Mouse (Mus musculus): Measurements from ENCODE around the gene Iqcf3.
A peak's percentile ranks its signal among the peaks of the same experiment; 100 is the strongest.

Iqcf3 gene

GRCm38 (mm10) chr9:106472321-106472720 lies 89.1 kb downstream of the Iqcf3 start:
- DNase-seq (ENCODE audit: low read depth, low spot score): no peak

- peak; percentile 95 for DNase-seq (ENCODE audit: low read depth, low spot score)
These were observed 89.5 kb downstream of the Iqcf3 start for GRCm38 (mm10) chr9:106471892-106472291.

GRCm38 (mm10) chr9:106470991-106471750 lies 90.3 kb downstream of the Iqcf3 start:
- no peak for DNase-seq (ENCODE audit: low read depth, low spot score)

- no peak for DNase-seq (ENCODE audit: low read depth, low spot score)
These were observed 91.7 kb downstream of the Iqcf3 start for GRCm38 (mm10) chr9:106469776-106470175.

GRCm38 (mm10) chr9:106469317-106469716 lies 92.1 kb downstream of the Iqcf3 start:
- no peak for DNase-seq (ENCODE audit: low read depth, low spot score)

GRCm38 (mm10) chr9:106467746-106468145 lies 93.7 kb downstream of the Iqcf3 start:
- DNase-seq (ENCODE audit: low read depth, low spot score): no peak

- no peak for DNase-seq (ENCODE audit: low read depth, low spot score)
These were observed 94.7 kb downstream of the Iqcf3 start for GRCm38 (mm10) chr9:106466721-106467120.

GRCm38 (mm10) chr9:106465571-106466200 lies 95.7 kb downstream of the Iqcf3 start, which contains the start of gene Gpr62:
Gene Gpr62, minus strand, starts transcription at chr9:106465938.
- peak; percentile 59 for DNase-seq (ENCODE audit: low read depth, low spot score)

GRCm38 (mm10) chr9:106464751-106465541 lies 96.5 kb downstream of the Iqcf3 start:
- DNase-seq (ENCODE audit: low read depth, low spot score): peak; percentile 66

GRCm38 (mm10) chr9:106463122-106464063 lies 98.0 kb downstream of the Iqcf3 start:
- no peak for DNase-seq (ENCODE audit: low read depth, low spot score)

- no peak for DNase-seq (ENCODE audit: low read depth, low spot score)
These were observed 99.0 kb downstream of the Iqcf3 start for GRCm38 (mm10) chr9:106462430-106462800.

- DNase-seq (ENCODE audit: low read depth, low spot score): no peak
These were observed 99.6 kb downstream of the Iqcf3 start for GRCm38 (mm10) chr9:106461641-106462429.

- no peak for DNase-seq (ENCODE audit: low read depth, low spot score)
These were observed 100.4 kb downstream of the Iqcf3 start for GRCm38 (mm10) chr9:106461026-106461415.

GRCm38 (mm10) chr9:106460401-106461025 lies 100.9 kb downstream of the Iqcf3 start:
- DNase-seq (ENCODE audit: low read depth, low spot score): no peak

- DNase-seq (ENCODE audit: low read depth, low spot score): no peak
These were observed 101.5 kb downstream of the Iqcf3 start for GRCm38 (mm10) chr9:106459946-106460345.

- DNase-seq (ENCODE audit: low read depth, low spot score): no peak
These were observed 103.5 kb downstream of the Iqcf3 start for GRCm38 (mm10) chr9:106457920-106458319.

GRCm38 (mm10) chr9:106457163-106457559 lies 104.3 kb downstream of the Iqcf3 start:
- no peak for DNase-seq (ENCODE audit: low read depth, low spot score)

- no peak for DNase-seq (ENCODE audit: low read depth, low spot score)
These were observed 104.9 kb downstream of the Iqcf3 start for GRCm38 (mm10) chr9:106456325-106457162.
